Mouse (Mus musculus) limb, embryonic 11.5 days (tissue): ENCODE data around the gene Cog3. TPM values are rescaled to one million over a fixed set of nuclear protein-coding genes. Genes with fewer than 3 reads are reported as not detected.
A peak's percentile ranks its signal among the peaks of the same experiment; 100 is the strongest.
"Not testable (repeated sequence)": the region's sequence is repeated elsewhere in the genome, so short reads cannot be mapped to it uniquely, and the experiment has no call there.

Experiments used
- ATAC-seq: fragments of 200-750 bp; cut with Nextera tagmentation; 2 replicates; pipeline ENCODE4 v1.8.0; 2017; ENCODE audit warnings: low read depth; ENCODE audit not compliant: insufficient number of reproducible peaks, low FRiP score, low TSS enrichment
- DNase-seq: peaks from one replicate; pipeline ENCODE4 v3.0.0-alpha.2; 2015; ENCODE audit warnings: low spot score
- H3K27ac ChIP-seq: fragments of 300-500 bp; sonication (generic); replicated peaks from 2 replicates; pipeline ENCODE4 v1.5.1; 2014; ENCODE audit warnings: low read depth, mild to moderate bottlenecking, low read length
- H3K27me3 ChIP-seq: fragments of 300-500 bp; sonication (generic); 2 replicates; pipeline ENCODE4 v1.6.1; 2014; ENCODE audit warnings: mild to moderate bottlenecking, low read length, mixed read lengths; ENCODE audit not compliant: control insufficient read depth, insufficient read depth
- H3K36me3 ChIP-seq: fragments of 300-500 bp; sonication (generic); 2 replicates; pipeline ENCODE4 v1.6.1; 2014; ENCODE audit warnings: mild to moderate bottlenecking, low read length, moderate library complexity, mixed read lengths; ENCODE audit not compliant: control insufficient read depth, insufficient read depth
- H3K4me1 ChIP-seq: fragments of 300-500 bp; sonication (generic); 2 replicates; pipeline ENCODE4 v1.6.1; 2014; ENCODE audit warnings: low read length, mixed read lengths; ENCODE audit not compliant: control insufficient read depth, insufficient read depth
- H3K4me2 ChIP-seq: fragments of 300-500 bp; sonication (generic); 2 replicates; pipeline ENCODE4 v1.6.1; 2014; ENCODE audit warnings: low read depth, mild to moderate bottlenecking, moderate library complexity; ENCODE audit not compliant: severe bottlenecking
- H3K4me3 ChIP-seq: fragments of 300-500 bp; sonication (generic); 2 replicates; pipeline ENCODE4 v1.5.1; 2014; ENCODE audit warnings: low read depth, low read length
- H3K9ac ChIP-seq: fragments of 300-500 bp; sonication (generic); 2 replicates; pipeline ENCODE4 v1.6.1; 2014; ENCODE audit warnings: mild to moderate bottlenecking, low read length
- H3K9me3 ChIP-seq: fragments of 300-500 bp; sonication (generic); 2 replicates; pipeline ENCODE4 v1.6.1; 2016; ENCODE audit warnings: low read length; ENCODE audit not compliant: control insufficient read depth
- WGBS: fragments of 180-500 bp; shearing (Covaris S2); extraction: QIAGEN DNeasy Blood & Tissue Kit; methylation state at CpG from one replicate; pipeline ENCODE4 v1.1.7; 2014; 5-methylcytosine and 5-hydroxymethylcytosine counted together
- polyA plus RNA-seq: library from polyadenylated mRNA; unstranded; fragments of >200 nt; fragmentation: Nextera tagmentation; extraction: Ambion mirVana; gene quantifications from 2 replicates; pipeline ENCODE4 v1.2.1, GENCODE M21; 2014

Gene Cog3
- polyA plus RNA-seq, 1 experiment from 2014 or later = 25.0 TPM

DNA sequence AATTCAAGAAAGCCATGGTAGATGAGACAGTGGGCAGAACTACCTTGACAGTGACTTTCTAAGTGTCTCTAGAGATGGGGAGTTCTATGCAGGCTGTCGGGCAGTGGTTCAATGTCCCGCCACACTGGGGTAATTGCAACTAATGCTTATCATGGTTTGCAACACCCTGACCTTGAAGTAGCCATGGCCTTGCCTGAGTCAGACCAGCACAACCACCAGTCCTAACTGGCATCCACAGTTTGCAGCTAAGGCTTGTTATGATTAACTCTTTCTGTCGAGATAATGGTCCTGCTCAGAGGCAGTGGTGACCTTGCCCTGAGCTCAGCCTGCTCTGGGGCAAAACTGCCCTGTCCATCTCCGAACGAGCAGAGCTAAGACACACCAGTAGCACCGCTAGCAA lies 35.0 kb upstream of the Cog3 start:
- no peak overlapping the region for H3K27ac ChIP-seq
- H3K4me3 ChIP-seq = no peak overlapping the region
- no peaks in the 10 kb centered on the region for H3K9me3 ChIP-seq
- ATAC-seq (no peak), DNase-seq (no peak)
- H3K27me3 ChIP-seq = no peaks in the 10 kb centered on the region; the same call in 1 of the 2 replicates
- H3K4me2 ChIP-seq = no peak overlapping the region
- H3K36me3 ChIP-seq = no peaks in the 10 kb centered on the region
- no peaks in the 10 kb centered on the region for H3K4me1 ChIP-seq
- H3K9ac ChIP-seq = no peak overlapping the region
- 79% methylated on average over 6 of the region's 6 CpGs for WGBS

DNA sequence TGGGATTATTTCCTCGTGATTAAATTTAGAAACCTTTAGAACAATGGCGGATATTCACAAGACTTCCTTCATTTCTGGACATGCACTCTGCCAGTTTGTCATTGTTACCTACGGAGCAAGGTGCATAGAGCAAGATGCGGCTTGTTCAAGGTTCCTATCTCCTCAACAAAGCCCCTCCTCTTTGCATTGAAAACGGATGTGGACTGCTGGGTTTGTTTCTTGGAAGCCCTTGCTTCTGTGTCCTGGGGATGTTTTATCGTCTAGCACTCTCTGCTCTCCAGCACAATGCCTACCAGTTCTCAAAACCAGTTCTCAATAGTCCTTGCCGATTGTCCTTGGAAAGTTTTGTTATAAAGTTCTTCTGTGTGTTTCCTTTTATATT lies 33.5 kb upstream of the Cog3 start:
- Histone ChIP-seq H3K9me3 (no peaks in the 10 kb centered on the region), H3K36me3 (no peaks in the 10 kb centered on the region), H3K27ac (no peak overlapping the region), H3K4me2 (no peak overlapping the region), H3K4me1 (no peaks in the 10 kb centered on the region), H3K9ac (no peak overlapping the region), H3K4me3 (no peak overlapping the region), H3K27me3 (no peaks in the 10 kb centered on the region; the same call in 1 of the 2 replicates)
- 38% methylated on average over 7 of the region's 7 CpGs for WGBS
- ATAC-seq = no peak
- DNase-seq = no peak

DNA sequence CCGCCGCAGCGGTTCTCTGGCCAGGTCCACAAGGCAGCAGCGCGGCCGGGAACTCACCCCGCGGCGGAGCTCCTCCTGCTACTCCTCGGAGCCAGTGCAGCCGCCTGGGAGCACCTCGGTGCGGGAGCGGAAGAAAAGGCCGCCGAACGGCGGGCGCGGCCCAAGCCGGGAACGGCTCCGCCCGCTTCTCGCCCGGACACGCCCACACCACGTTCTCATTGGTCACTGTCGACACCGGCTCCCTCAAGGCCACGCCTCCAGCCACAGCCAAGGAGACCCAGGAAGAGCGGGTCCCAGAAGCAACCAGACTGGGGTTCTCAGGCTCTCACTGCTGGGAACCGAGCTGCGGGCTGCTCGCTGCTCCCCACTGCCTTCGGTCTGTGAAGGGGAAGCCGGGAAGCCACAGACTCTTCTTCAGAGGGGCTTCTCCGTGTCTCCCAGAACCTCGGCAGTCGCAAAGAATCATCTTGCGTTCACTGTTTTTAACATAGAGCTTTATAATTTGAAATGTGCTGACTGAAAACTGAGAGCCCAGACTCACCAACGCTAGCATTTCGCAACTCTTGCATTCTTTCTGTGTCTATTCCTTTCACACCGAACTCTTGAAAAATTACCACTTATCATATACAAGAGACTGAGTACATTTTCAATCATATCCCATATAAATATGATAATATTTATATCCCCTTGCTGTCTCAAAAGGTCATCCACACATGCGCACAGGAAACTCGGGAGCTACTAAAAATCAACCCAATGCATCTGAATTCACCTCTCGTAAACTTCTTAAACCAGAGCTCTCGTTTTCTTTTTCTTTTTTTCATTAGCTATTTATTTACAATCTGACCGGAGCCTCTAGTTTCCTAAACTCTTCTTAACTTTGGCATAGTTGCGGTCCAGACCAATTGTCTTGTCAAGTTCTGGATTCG lies 32.8 kb upstream of the Cog3 start, which contains the start of gene Slc25a30:
Slc25a30 (minus strand) TSS at position 170 of the 926 bp plus-strand sequence.
- 0 out of 2 replicates have a peak within 1 kb of the TSS, but pooled peaks have one; percentile 26 for H3K27ac ChIP-seq
- no peaks in the 10 kb centered on the region for H3K9me3 ChIP-seq
- DNase-seq = peak; percentile 94
- no peaks in the 10 kb centered on the region for H3K4me1 ChIP-seq
- H3K9ac ChIP-seq = peak within 1 kb of the TSS; percentile 69
- WGBS = 7% methylated on average over 51 of the region's 51 CpGs
- ATAC-seq = peak; percentile 96
- H3K4me2 ChIP-seq = peak within 1 kb of the TSS; percentile 66
- peak within 1 kb of the TSS; percentile 76 for H3K4me3 ChIP-seq
- H3K36me3 ChIP-seq = no peaks in the 10 kb centered on the region
- no peaks in the 10 kb centered on the region; the same call in 1 of the 2 replicates for H3K27me3 ChIP-seq

DNA sequence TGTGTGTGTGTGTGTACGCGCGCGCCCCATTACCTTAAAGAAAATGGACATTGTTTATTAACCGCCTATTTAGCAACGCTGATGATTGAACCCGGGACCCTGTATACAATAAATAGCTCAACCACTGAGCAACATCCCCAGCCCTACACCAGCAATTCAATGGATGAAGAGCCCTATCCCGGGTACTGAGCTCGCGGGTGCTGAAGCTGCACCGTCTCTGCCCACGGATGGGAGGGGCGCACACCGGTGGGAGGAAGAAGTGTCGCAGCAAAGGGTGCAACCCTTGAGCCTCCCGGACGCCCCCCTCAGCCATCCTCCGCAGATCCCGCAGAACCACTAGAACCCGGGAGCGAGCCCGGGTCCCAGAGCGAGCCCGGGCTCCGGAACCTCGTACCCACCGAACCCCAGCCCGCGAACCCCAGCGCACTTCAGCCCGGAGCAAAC lies 32.1 kb upstream of the Cog3 start:
- under 1% methylated on average over 31 of the region's 31 CpGs for WGBS
- H3K9me3 ChIP-seq = no peaks in the 10 kb centered on the region
- ATAC-seq (peak; percentile 69), DNase-seq (no peak)
- no peaks in the 10 kb centered on the region; the same call in 1 of the 2 replicates for H3K27me3 ChIP-seq
- H3K36me3 ChIP-seq = no peaks in the 10 kb centered on the region
- 0 out of 2 replicates have a peak overlapping the region, but pooled peaks have one; percentile 26 for H3K27ac ChIP-seq
- peak overlapping the region; percentile 69 for H3K9ac ChIP-seq
- no peaks in the 10 kb centered on the region for H3K4me1 ChIP-seq
- H3K4me3 ChIP-seq = peak overlapping the region; percentile 76
- H3K4me2 ChIP-seq = peak overlapping the region; percentile 66

DNA sequence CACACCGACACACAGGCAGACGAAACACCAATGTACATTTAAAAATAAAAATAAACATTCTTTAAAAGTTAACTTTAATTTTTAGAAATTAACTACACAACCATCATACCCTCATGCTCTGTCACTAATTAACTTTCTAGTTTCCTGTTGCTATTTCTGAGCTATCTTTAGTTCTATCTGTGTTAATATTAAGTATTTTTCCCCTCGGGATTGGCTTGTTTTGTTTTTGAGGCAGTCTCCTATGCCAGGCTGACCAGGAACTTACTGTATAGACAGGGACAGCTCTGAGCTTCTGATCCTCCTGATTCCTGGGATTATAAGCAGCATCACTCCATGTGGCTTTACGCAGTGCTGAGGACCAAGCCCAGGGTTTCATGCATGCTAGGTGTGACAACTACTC lies 25.6 kb upstream of the Cog3 start:
- no peak for DNase-seq
- H3K9ac ChIP-seq = no peak overlapping the region
- H3K9me3 ChIP-seq = no peaks in the 10 kb centered on the region
- no peaks in the 10 kb centered on the region for H3K4me1 ChIP-seq
- no peaks in the 10 kb centered on the region for H3K27me3 ChIP-seq
- 86% methylated on average over 4 of the region's 4 CpGs for WGBS
- H3K36me3 ChIP-seq = no peaks in the 10 kb centered on the region
- no peak overlapping the region for H3K4me3 ChIP-seq
- no peak overlapping the region for H3K27ac ChIP-seq
- no peak overlapping the region for H3K4me2 ChIP-seq
- ATAC-seq = no peak

DNA sequence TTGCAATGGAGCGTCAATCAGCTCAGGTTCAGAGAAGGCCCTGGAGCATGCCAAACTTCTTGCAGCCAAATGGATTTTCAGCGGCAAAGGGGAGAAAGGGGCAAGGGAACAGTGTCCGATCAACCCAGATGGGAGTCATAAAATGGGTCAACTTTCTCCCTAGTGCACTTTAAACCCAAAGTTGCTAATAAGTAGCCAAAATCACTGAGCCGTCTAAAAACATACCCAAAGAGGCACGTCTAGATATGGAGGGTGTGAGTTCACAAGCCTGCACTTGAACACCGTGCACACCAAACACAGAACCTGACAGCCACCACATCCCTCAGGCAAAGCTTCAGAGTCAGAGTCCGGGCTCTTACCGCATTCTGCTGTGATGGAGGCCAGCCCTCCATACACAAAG lies 22.3 kb upstream of the Cog3 start:
- no peak overlapping the region for H3K4me3 ChIP-seq
- H3K9me3 ChIP-seq = no peaks in the 10 kb centered on the region
- no peaks in the 10 kb centered on the region for H3K36me3 ChIP-seq
- no peaks in the 10 kb centered on the region for H3K27me3 ChIP-seq
- no peak for ATAC-seq
- no peak overlapping the region for H3K9ac ChIP-seq
- WGBS = 87% methylated on average over 8 of the region's 8 CpGs
- H3K4me2 ChIP-seq = no peak overlapping the region
- H3K4me1 ChIP-seq = no peaks in the 10 kb centered on the region
- DNase-seq = no peak
- no peak overlapping the region for H3K27ac ChIP-seq

DNA sequence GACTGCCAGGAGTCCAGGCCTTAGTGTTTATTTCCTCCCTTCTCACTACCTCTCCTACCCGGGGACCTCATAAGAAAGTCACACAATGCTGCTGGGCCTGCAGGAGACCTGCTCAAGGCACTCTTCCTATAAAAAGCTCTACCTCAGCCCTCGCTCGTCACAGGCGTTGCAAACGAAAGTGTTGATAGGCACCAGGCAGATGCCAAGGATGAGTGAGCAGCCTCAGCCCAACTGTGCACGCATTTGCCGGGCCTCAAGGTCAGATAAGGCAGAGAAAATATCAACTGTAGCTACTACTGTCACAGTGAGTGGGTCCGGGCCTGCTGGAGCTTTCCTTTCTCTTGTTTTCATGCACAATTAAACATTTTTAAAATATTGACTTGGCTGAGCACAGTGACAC lies 19.1 kb upstream of the Cog3 start:
- Histone ChIP-seq H3K4me1 (no peaks in the 10 kb centered on the region), H3K36me3 (no peaks in the 10 kb centered on the region; the same call in 1 of the 2 replicates), H3K27me3 (no peaks in the 10 kb centered on the region), H3K27ac (no peak overlapping the region), H3K4me2 (no peak overlapping the region), H3K9ac (no peak overlapping the region), H3K9me3 (no peaks in the 10 kb centered on the region), H3K4me3 (no peak overlapping the region)
- DNase-seq (no peak), ATAC-seq (no peak)
- 91% methylated on average over 8 of the region's 8 CpGs for WGBS

DNA sequence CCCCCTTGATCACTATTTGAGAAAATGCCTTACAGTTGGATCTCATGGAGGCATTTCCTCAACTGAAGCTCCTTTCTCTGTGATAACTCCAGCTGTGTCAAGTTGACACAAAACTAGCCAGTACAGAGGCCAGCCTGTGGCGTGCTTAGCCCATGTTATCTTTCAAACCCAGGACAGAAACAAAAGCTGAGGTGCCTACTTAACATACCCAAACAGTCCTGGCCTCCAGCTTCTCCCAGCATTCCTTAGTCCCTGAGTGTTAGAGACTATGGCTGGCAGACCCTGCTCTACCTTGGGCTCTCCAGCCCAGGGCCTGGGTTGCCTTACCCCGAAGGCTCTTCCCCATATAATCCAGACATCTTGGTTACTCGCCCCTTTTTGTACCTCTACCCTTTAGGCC lies 18.1 kb upstream of the Cog3 start:
- not testable (repeated sequence) for H3K4me3 ChIP-seq, ATAC-seq, H3K36me3 ChIP-seq, H3K27me3 ChIP-seq, H3K9ac ChIP-seq, H3K4me2 ChIP-seq, DNase-seq, H3K4me1 ChIP-seq, H3K9me3 ChIP-seq, H3K27ac ChIP-seq
- 83% methylated on average over 3 of the region's 3 CpGs for WGBS
